Mouse (Mus musculus): ENCODE data around the gene Ndufb2. TPM values are rescaled to one million over a fixed set of nuclear protein-coding genes. Genes with fewer than 3 reads are reported as not detected.
A peak's percentile ranks its signal among the peaks of the same experiment; 100 is the strongest.

Gene Ndufb2
- 337 and 395 TPM in 2 replicates for polyA plus RNA-seq (2014; fragmentation: Nextera tagmentation; extraction: Ambion mirVana)

GRCm38 (mm10) chr6:39592401-39593214 lies at the start of gene Ndufb2:
Gene Ndufb2 (plus strand): TSS chr6:39592574.
- Histone ChIP-seq H3K4me2 (replicated peaks; ENCODE audit: low read depth, low read length) (peak within 1 kb of the TSS; percentile 62), H3K27me3 (ENCODE audit: control insufficient read depth, insufficient read depth, low read length) (no peaks in the 10 kb centered on the region), H3K4me3 (ENCODE audit: low read depth, low read length) (peak within 1 kb of the TSS; percentile 83), H3K9ac (replicated peaks; ENCODE audit: low read depth, low read length) (peak within 1 kb of the TSS; percentile 71), H3K4me1 (ENCODE audit: control insufficient read depth, insufficient read depth, low read length) (no peaks in the 10 kb centered on the region), H3K36me3 (ENCODE audit: control insufficient read depth, insufficient read depth, low read length) (peaks cover 8% of the 10 kb centered on the region; the same call in 1 of the 2 replicates), H3K27ac (ENCODE audit: low read length) (peak within 1 kb of the TSS; percentile 92), H3K9me3 (ENCODE audit: control insufficient read depth, low read depth, low read length) (no peaks in the 10 kb centered on the region)
- WGBS: under 1% methylated on average over 56 of the region's 56 CpGs
- ATAC-seq (ENCODE audit: insufficient number of reproducible peaks, insufficient read depth, low FRiP score, low read depth): peak; percentile 98

- no peaks in the 10 kb centered on the region for H3K27me3 ChIP-seq (ENCODE audit: control insufficient read depth, insufficient read depth, low read length)
These were observed 49.5 kb upstream of the Ndufb2 start for GRCm38 (mm10) chr6:39542631-39543597.

GRCm38 (mm10) chr6:39543769-39544420 lies 48.5 kb upstream of the Ndufb2 start:
- no peak overlapping the region for H3K4me2 ChIP-seq (replicated peaks; ENCODE audit: low read depth, low read length)
- H3K4me1 ChIP-seq (ENCODE audit: control insufficient read depth, insufficient read depth, low read length): peaks cover 52% of the 10 kb centered on the region
- WGBS: 36% methylated on average over 15 of the region's 15 CpGs
- no peak overlapping the region for H3K4me3 ChIP-seq (ENCODE audit: low read depth, low read length)
- H3K9ac ChIP-seq (replicated peaks; ENCODE audit: low read depth, low read length): no peak overlapping the region
- H3K36me3 ChIP-seq (ENCODE audit: control insufficient read depth, insufficient read depth, low read length): no peaks in the 10 kb centered on the region
- ATAC-seq (ENCODE audit: insufficient number of reproducible peaks, insufficient read depth, low FRiP score, low read depth): no peak
- H3K27ac ChIP-seq (ENCODE audit: low read length): peak overlapping the region; percentile 82
- H3K27me3 ChIP-seq (ENCODE audit: control insufficient read depth, insufficient read depth, low read length): no peaks in the 10 kb centered on the region
- no peaks in the 10 kb centered on the region for H3K9me3 ChIP-seq (ENCODE audit: control insufficient read depth, low read depth, low read length)

More at GRCm38 (mm10) chr6:39542631-39543597, 49.5 kb upstream of the Ndufb2 start:
- H3K4me1 ChIP-seq (ENCODE audit: control insufficient read depth, insufficient read depth, low read length): peaks cover 60% of the 10 kb centered on the region
- H3K36me3 ChIP-seq (ENCODE audit: control insufficient read depth, insufficient read depth, low read length): no peaks in the 10 kb centered on the region
- ATAC-seq (ENCODE audit: insufficient number of reproducible peaks, insufficient read depth, low FRiP score, low read depth): peak; percentile 88
- H3K9ac ChIP-seq (replicated peaks; ENCODE audit: low read depth, low read length): no peak overlapping the region
- H3K9me3 ChIP-seq (ENCODE audit: control insufficient read depth, low read depth, low read length): no peaks in the 10 kb centered on the region
- peak overlapping the region; percentile 7; the same call in 1 of the 2 replicates for H3K4me3 ChIP-seq (ENCODE audit: low read depth, low read length)
- peak overlapping the region; percentile 82 for H3K27ac ChIP-seq (ENCODE audit: low read length)
- peak overlapping the region; percentile 25 for H3K4me2 ChIP-seq (replicated peaks; ENCODE audit: low read depth, low read length)
- WGBS: 8% methylated on average over 15 of the region's 15 CpGs

- Histone ChIP-seq H3K9me3 (ENCODE audit: control insufficient read depth, low read depth, low read length) (no peaks in the 10 kb centered on the region), H3K4me3 (ENCODE audit: low read depth, low read length) (no peak overlapping the region), H3K4me2 (replicated peaks; ENCODE audit: low read depth, low read length) (no peak overlapping the region), H3K36me3 (ENCODE audit: control insufficient read depth, insufficient read depth, low read length) (no peaks in the 10 kb centered on the region), H3K9ac (replicated peaks; ENCODE audit: low read depth, low read length) (no peak overlapping the region), H3K4me1 (ENCODE audit: control insufficient read depth, insufficient read depth, low read length) (peaks cover 38% of the 10 kb centered on the region), H3K27me3 (ENCODE audit: control insufficient read depth, insufficient read depth, low read length) (no peaks in the 10 kb centered on the region), H3K27ac (ENCODE audit: low read length) (no peak overlapping the region)
- no peak for ATAC-seq (ENCODE audit: insufficient number of reproducible peaks, insufficient read depth, low FRiP score, low read depth)
- 77% methylated on average over 7 of the region's 7 CpGs for WGBS
These were observed 46.9 kb upstream of the Ndufb2 start for GRCm38 (mm10) chr6:39545474-39545873.

GRCm38 (mm10) chr6:39548030-39548429 lies 44.3 kb upstream of the Ndufb2 start:
- Histone ChIP-seq H3K27me3 (ENCODE audit: control insufficient read depth, insufficient read depth, low read length) (no peaks in the 10 kb centered on the region), H3K4me3 (ENCODE audit: low read depth, low read length) (no peak overlapping the region), H3K4me2 (replicated peaks; ENCODE audit: low read depth, low read length) (no peak overlapping the region), H3K27ac (ENCODE audit: low read length) (no peak overlapping the region), H3K9me3 (ENCODE audit: control insufficient read depth, low read depth, low read length) (no peaks in the 10 kb centered on the region), H3K9ac (replicated peaks; ENCODE audit: low read depth, low read length) (no peak overlapping the region), H3K4me1 (ENCODE audit: control insufficient read depth, insufficient read depth, low read length) (peaks cover 21% of the 10 kb centered on the region), H3K36me3 (ENCODE audit: control insufficient read depth, insufficient read depth, low read length) (no peaks in the 10 kb centered on the region)
- no peak for ATAC-seq (ENCODE audit: insufficient number of reproducible peaks, insufficient read depth, low FRiP score, low read depth)
- WGBS: 73% methylated on average over 5 of the region's 5 CpGs

GRCm38 (mm10) chr6:39551981-39552636 lies 40.3 kb upstream of the Ndufb2 start:
- Histone ChIP-seq H3K4me2 (replicated peaks; ENCODE audit: low read depth, low read length) (no peak overlapping the region), H3K36me3 (ENCODE audit: control insufficient read depth, insufficient read depth, low read length) (no peaks in the 10 kb centered on the region), H3K4me1 (ENCODE audit: control insufficient read depth, insufficient read depth, low read length) (peaks cover 24% of the 10 kb centered on the region), H3K27me3 (ENCODE audit: control insufficient read depth, insufficient read depth, low read length) (no peaks in the 10 kb centered on the region), H3K4me3 (ENCODE audit: low read depth, low read length) (no peak overlapping the region), H3K9ac (replicated peaks; ENCODE audit: low read depth, low read length) (no peak overlapping the region), H3K9me3 (ENCODE audit: control insufficient read depth, low read depth, low read length) (no peaks in the 10 kb centered on the region), H3K27ac (ENCODE audit: low read length) (no peak overlapping the region)
- 69% methylated on average over 8 of the region's 8 CpGs for WGBS
- ATAC-seq (ENCODE audit: insufficient number of reproducible peaks, insufficient read depth, low FRiP score, low read depth): no peak

- peaks cover 29% of the 10 kb centered on the region for H3K4me1 ChIP-seq (ENCODE audit: control insufficient read depth, insufficient read depth, low read length)
- no peaks in the 10 kb centered on the region for H3K27me3 ChIP-seq (ENCODE audit: control insufficient read depth, insufficient read depth, low read length)
- no peaks in the 10 kb centered on the region for H3K9me3 ChIP-seq (ENCODE audit: control insufficient read depth, low read depth, low read length)
- no peak overlapping the region for H3K9ac ChIP-seq (replicated peaks; ENCODE audit: low read depth, low read length)
- H3K4me2 ChIP-seq (replicated peaks; ENCODE audit: low read depth, low read length): peak overlapping the region; percentile 75
- H3K27ac ChIP-seq (ENCODE audit: low read length): no peak overlapping the region
- no peak for ATAC-seq (ENCODE audit: insufficient number of reproducible peaks, insufficient read depth, low FRiP score, low read depth)
- H3K4me3 ChIP-seq (ENCODE audit: low read depth, low read length): peak overlapping the region; percentile 86; the same call in 1 of the 2 replicates
- 48% methylated on average over 12 of the region's 12 CpGs for WGBS
- no peaks in the 10 kb centered on the region for H3K36me3 ChIP-seq (ENCODE audit: control insufficient read depth, insufficient read depth, low read length)
These were observed 37.3 kb upstream of the Ndufb2 start for GRCm38 (mm10) chr6:39554888-39555647.
